Mouse (Mus musculus): ENCODE measurements at regions not wholly inside any gene's neighbourhood (a gene's known extent, or its start where the extent isn't known, plus 50 kb on each side); places are given as distances from the start of the nearest gene placed in this dataset.

DNA sequence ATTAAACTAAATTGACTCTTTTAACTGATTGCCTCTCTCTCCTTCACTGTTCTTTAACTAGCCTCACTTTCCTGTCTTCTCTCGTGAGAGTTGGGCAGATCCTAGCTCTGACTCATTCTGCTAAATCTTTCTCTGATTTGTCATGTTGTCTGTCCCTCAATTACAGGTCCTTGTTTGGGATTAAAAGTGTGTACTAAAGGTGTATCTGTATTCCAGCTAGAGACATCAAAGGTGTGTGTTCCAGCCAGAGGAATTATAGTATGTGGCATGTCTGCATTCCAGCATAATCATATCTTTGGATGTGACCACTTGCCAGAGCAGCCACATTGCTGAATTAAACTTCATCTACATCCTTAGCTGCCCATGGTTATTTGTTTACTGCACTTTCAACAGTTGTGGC, 167.5 kb upstream of the Fam83b start:
- TF ChIP-seq CTCF (IDR thresholded peaks at IDR 0.05; ENCODE audit: borderline replicate concordance, extremely low read depth, insufficient read depth, insufficient read length) (no peak), POLR2A (IDR thresholded peaks at IDR 0.05; ENCODE audit: borderline replicate concordance, extremely low read depth, insufficient read depth, insufficient read length, poor library complexity, severe bottlenecking) (no peak)

Data from brain, embryonic 14.5 days (tissue).